Mouse (Mus musculus) layer of hippocampus, adult 9-10 months (tissue): Measurements from ENCODE around the gene Rps6kb2.

Experiments used
- DNase-seq: peaks from one replicate; pipeline ENCODE4 v3.0.0; 2022; ENCODE audit warnings: low spot score

The Rps6kb2 gene

GRCm38 (mm10) chr19:4118350-4118749 is 44.8 kb downstream of the Rps6kb2 start:
- DNase-seq, result no peak

- no peak for DNase-seq
Observed at GRCm38 (mm10) chr19:4117006-4117405, 46.1 kb downstream of the Rps6kb2 start.

- DNase-seq, result no peak
Observed at GRCm38 (mm10) chr19:4115816-4116215, 47.3 kb downstream of the Rps6kb2 start.

- DNase-seq, result no peak
Observed at GRCm38 (mm10) chr19:4115144-4115543, 48.0 kb downstream of the Rps6kb2 start.

- DNase-seq, result no peak
Observed at GRCm38 (mm10) chr19:4114551-4114950, 48.6 kb downstream of the Rps6kb2 start.

GRCm38 (mm10) chr19:4113806-4114230 is 49.3 kb downstream of the Rps6kb2 start:
- DNase-seq, result no peak

- DNase-seq, result peak; percentile 73
Observed at GRCm38 (mm10) chr19:4113186-4113805, 49.9 kb downstream of the Rps6kb2 start.

GRCm38 (mm10) chr19:4112063-4112960 is 50.8 kb downstream of the Rps6kb2 start:
- no peak for DNase-seq

- DNase-seq, result no peak
Observed at GRCm38 (mm10) chr19:4108535-4108934, 54.6 kb downstream of the Rps6kb2 start.

GRCm38 (mm10) chr19:4106654-4107053 is 56.5 kb downstream of the Rps6kb2 start:
- no peak for DNase-seq

GRCm38 (mm10) chr19:4104675-4105194 is 58.4 kb downstream of the Rps6kb2 start:
- no peak for DNase-seq
